Mouse (Mus musculus) brain, embryonic 14.5 days (tissue): ENCODE measurements around the gene Galt. TPM values are rescaled to one million over a fixed set of nuclear protein-coding genes. Genes with fewer than 3 reads are reported as not detected.

Experiments
- DNase-seq: peaks from one replicate; pipeline ENCODE4 v3.0.0-alpha.2; 2011; ENCODE audit warnings: low read depth
- CTCF ChIP-seq: fragments of 200-500 bp; IDR thresholded peaks from 2 replicates; pipeline ENCODE4 v1.5.1; 2012; ENCODE audit warnings: inconsistent platforms, mild to moderate bottlenecking, moderate library complexity, borderline replicate concordance; ENCODE audit not compliant: insufficient read depth, insufficient read length; ENCODE audit errors: extremely low read depth
- POLR2A ChIP-seq: fragments of 200-500 bp; IDR thresholded peaks from 2 replicates; pipeline ENCODE4 v1.6.1; 2012; ENCODE audit warnings: mild to moderate bottlenecking, inconsistent platforms, borderline replicate concordance; ENCODE audit not compliant: poor library complexity, insufficient read depth, insufficient read length, severe bottlenecking; ENCODE audit errors: extremely low read depth
- polyA plus RNA-seq: library from polyadenylated mRNA; depleted of rRNA; stranded (reverse); fragments of >200 nt; gene quantifications from 2 replicates; pipeline ENCODE4 v1.2.3, GENCODE M21; 2012

The Galt gene
- polyA plus RNA-seq, 1 experiment = 75.4 TPM

DNA sequence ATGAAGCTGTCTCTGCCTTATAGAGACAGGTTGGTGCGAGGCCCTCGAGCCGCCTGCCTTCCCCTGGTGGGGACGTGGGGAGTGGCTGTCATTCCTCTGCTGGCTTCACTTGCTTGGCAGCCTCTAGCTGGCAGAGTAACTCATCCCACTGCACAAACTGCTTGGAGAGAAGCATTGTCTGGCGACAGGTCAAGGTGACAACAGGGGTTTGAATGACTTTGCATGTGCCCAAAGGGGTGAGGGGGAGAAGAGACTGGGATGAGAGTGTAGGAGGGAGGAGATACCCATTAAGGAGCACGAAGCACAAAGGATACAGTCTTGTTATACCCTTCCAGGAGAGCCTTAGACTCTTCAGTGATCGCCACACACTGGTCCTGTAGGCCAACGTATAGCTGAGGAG, 39.9 kb upstream of the Galt start:
- TF ChIP-seq CTCF = no peak
- no peak for TF ChIP-seq POLR2A
- DNase-seq = no peak

DNA sequence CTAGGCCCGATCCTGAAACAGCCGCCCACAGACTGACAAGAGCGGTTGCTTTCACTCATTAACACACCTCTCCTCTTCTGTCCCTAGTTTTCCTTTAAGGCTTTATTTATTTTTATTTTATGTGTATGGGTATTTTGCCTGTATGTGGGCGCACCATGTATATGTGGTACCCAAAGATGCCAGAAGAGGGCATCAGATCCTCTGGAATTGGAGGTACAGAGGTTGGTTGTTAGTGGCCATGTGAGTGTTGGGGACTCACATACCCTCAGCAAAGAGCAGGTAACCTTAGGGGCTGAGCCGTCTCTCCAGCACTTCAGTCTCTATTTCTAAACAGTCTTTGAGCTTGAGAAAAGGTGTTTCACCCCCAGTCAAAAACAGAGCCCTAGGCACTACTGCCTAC, 39.4 kb upstream of the Galt start:
- DNase-seq = peak; percentile 59
- no peak for TF ChIP-seq POLR2A
- peak; percentile 54; the same call in 1 of the 2 replicates for TF ChIP-seq CTCF

DNA sequence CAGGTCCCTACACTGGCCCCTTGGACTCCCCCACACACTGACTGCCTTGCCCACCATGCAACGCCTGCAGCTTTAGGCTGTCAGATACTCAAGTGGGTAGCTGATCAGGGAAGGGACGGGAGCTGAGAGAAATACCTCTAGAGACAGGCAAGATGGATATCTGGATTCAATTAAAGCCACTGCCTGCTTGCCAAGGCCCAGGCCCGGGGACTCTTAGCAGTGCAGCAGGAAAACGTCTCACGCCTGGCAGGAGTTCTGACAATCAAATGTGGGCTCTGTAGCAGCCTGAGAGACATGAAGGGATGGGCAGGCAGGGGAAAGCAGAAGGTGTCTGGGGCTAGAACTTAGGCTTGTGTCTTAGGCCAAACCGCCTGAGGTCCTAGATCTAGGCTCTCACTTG, 38.2 kb upstream of the Galt start:
- TF ChIP-seq CTCF = no peak
- TF ChIP-seq POLR2A = no peak
- no peak for DNase-seq

DNA sequence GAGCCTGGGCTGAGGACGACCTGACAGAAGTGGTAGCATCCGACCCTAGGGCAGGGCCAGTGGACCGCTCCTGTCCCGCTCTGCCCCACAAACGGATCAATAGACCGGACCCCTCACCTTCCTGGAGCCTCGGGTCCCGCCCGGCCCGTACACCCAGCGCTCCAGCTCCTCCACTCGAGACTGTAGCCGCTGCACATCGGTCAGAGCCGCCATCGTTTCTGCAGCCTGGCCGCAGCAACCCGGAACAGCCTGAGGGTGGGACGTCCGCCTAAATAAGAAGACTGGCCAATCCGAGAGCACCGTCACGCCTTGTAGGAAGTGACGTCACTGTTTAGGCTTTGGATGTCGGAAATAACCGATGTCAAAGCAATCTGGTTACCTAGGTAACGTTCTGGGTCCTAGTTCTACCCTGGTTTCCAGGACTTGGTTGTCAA, 32.1 kb upstream of the Galt start, which contains the start of gene Dctn3:
Dctn3 (minus strand) TSS at position 253 of the 434 bp plus-strand sequence.
- TF ChIP-seq POLR2A (peak; percentile 62; the same call in 1 of the 2 replicates), CTCF (no peak)
- DNase-seq = peak; percentile 99

DNA sequence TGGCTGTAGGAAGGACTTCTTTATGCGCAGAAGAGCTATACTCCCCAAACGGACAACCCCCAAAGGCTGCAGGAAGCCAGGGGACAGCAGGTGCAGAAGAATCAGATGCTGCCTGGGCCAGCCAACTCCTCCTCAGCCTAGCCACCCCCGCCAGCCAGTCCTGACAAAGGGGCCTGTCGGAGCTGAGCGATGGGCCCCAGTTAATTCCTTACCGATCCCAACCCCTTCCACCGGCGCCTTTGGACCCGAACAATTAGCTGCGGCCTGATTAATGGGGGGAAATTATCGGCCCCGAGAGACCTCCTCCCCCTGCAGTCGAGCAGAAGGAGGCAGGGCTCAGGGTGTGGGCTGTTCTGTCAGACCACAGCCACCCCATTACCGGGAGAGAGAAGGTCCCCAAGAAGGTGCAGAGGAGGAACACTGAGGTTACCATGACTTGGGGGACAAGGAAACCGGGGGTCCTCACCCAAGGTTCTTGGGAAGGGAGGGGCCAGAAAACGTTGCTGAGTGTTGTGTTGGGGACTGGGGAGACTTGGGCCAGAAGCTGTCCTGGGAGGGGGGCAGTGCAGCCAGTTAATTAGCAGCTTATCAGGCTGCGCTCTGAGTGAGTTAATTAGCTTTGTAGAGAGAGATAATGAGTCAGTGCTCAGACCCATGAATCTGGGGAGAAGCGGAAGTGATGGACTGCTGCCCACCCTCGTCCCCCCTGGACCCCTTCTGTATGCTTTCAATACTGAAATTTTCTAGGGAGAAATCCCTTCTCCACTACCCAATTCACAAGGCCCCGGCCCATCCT, 28.0 kb upstream of the Galt start:
- peak; percentile 85 for DNase-seq
- no peak for TF ChIP-seq POLR2A
- TF ChIP-seq CTCF = no peak

DNA sequence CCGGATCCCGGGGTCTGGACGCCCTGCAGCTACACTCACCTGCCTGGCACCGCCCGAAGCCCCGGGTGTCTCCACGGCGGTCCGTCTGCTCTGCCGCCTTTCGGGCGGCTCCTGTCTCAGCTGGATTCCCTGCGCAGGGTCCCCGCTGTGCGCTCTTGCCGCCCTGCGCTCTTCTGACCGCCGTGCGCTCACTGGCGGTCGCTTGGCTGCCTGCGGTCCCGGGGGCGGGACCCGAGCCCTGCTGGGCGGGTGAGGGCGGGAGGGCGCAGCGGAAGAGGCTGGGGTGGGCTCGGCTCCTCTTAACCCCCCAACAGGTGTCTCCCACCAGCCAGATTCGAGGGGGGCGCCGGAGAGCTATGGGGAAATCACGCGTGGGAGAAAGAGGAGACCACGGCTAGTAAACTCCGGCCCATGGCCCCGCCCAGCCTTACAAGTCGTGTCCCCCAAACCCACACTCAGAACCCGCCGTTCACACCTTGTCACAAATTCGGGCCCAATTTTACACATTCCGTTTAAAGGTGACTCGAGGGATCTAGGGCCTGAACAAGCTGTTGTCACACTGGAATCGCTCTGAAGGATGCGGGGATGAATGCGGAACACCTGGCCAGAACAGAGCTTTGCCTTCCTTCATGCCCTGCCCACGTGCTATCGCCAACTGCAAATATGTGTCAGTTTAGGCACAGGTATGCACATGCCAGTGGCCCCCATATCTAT, 23.8 kb upstream of the Galt start, which contains the start of gene Arid3c:
Arid3c (minus strand) TSS at position 91 of the 714 bp plus-strand sequence.
- TF ChIP-seq POLR2A = no peak
- TF ChIP-seq CTCF = no peak
- DNase-seq = peak; percentile 29

DNA sequence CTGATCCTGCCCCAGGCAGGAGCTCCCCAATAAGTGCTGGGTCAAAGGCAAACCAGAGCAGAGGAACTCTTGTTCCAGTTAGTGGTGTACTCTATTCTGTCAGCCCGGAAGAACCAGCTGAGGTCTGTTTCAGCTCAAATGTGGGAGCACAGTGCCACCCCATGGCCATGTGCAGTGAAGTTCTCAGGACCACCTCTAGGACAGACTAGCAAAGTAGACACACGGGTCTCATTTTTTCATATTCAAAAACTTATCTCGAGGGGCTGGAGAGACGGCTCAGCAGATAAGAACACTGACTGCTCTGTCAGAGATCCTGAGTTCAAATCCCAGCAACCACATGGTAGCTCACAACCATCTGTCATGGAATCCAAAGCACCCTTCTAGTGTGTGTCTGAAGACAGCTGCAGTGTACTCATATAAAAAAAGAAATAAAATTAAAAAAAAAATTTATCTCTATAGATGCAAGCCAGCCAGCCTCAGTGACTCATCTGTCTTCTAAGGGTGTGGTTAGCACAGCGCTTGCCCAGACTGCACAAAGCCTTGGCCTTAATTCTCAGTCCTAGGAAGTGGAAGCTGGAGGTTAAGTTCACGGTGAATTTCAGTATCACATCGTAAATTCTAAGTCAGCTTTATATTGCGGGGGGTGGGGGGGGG, 17.3 kb upstream of the Galt start:
- no peak for TF ChIP-seq POLR2A
- peak; percentile 92 for TF ChIP-seq CTCF
- peak; percentile 89 for DNase-seq

DNA sequence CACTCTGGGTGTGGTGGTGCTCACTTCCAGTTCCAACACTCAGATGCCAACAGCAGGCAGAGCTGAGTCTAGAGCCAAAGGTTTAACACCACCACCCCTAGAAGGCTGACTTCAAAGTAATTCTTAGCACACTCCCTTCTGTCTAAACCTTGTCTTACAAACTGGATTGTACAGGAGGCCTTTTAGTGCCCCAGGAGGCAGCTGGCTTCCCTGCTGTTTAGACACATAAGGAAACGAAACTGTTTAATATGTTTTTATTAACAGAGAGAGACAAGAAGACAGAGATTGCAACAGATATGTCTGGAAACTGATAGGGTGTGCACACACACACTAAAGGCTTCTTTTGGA, 16.8 kb upstream of the Galt start:
- no peak for DNase-seq
- TF ChIP-seq POLR2A (no peak), CTCF (no peak)

DNA sequence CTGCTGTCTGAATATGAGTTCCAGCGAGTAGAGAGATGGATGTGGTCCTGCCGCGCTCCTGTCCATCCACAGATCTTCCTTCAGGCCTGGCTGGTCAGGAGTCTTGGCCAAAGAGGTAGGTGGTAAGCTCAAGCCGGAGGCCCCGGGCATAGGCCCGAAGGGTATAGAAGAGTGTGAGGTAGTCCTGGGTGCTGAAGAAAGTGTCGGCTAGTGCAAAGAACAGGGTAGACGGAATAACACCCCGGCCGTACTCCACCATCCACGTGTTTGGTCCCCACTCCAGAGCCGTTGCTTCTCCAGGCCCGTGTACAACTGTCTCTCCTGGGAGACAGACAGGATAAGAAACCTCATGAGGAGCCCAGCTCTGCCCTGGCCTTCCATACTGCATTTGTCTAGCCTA, 15.8 kb upstream of the Galt start:
- no peak for DNase-seq
- TF ChIP-seq CTCF (no peak), POLR2A (no peak)

DNA sequence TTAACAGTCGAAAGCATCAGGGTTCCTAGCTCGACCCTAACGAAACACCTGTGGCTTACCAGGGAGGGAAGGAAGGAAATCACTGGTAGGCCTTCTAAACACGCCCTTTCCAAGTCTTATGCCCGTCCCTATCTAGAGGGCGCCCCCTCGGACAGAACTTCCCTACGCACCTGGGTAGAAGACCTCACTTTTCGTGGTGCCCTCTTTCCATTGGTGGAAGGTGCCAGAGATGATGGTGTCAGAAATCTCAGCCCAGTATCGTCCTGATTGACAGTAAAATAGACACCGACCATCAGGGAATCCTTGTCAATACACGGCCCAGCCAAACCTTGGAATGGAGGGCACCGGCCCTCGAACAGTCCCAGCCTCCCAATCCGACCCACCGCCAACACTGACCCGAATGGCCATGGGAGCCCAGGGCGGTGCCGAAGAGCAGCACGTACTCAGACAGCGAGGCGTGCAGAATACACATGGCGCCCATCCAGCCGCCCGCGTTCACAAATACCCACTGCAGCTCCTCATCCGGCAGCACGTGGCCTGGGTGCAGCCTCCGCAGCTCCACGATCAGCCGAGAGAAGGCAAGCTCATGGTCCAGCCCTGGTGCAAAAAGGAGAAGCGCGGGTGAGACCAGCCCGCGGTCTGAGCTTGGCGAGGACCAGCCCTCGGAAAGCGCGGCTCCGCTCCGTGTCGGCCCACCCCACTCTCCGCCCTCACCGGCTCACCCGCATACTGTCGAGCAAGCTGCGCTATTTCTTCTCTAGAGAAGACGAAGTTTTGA, 14.5 kb upstream of the Galt start:
- no peak for TF ChIP-seq POLR2A
- TF ChIP-seq CTCF = no peak
- no peak for DNase-seq
